Mouse (Mus musculus): ENCODE measurements around the gene Fam13a.

Fam13a gene

GRCm38 (mm10) chr6:58931149-58931548 is 93.2 kb downstream of the Fam13a start:
- no peak for TF ChIP-seq GATA4 (IDR thresholded peaks at IDR 0.05; ENCODE audit: insufficient replicate concordance, low read length)

DNA sequence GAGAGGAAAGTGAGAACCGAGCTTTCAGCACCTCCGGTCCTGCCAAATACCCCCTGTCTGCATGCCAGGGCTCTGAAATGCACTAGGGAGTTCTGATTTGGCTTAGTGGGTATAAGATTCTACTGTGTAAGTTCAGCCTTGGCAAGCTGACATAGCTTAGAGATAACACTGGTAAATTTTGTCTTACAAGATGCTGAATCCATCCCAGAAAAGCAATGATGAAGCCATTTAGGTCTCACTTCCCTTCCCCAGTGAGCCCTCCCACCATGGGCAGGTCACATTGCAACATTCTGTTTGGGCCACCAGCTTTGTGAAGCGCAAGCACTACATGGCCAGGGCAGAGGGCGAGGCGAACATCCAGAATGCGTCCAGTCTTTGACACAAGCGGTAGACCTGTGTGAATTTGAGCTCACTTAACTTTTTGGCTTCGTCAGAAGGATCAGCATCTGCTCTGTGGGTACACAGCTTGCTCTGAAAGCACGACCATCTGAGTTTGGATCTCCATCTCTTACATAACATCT is 94.4 kb downstream of the Fam13a start:
- peak; percentile 42; the same call in 1 of the 2 replicates for TF ChIP-seq GATA4 (IDR thresholded peaks at IDR 0.05; ENCODE audit: insufficient replicate concordance, low read length)

- TF ChIP-seq GATA4 (IDR thresholded peaks at IDR 0.05; ENCODE audit: insufficient replicate concordance, low read length): no peak
These were observed 96.5 kb downstream of the Fam13a start for GRCm38 (mm10) chr6:58927881-58928280.

- no peak for TF ChIP-seq GATA4 (IDR thresholded peaks at IDR 0.05; ENCODE audit: insufficient replicate concordance, low read length)
These were observed 101.8 kb downstream of the Fam13a start for GRCm38 (mm10) chr6:58922511-58922910.

DNA sequence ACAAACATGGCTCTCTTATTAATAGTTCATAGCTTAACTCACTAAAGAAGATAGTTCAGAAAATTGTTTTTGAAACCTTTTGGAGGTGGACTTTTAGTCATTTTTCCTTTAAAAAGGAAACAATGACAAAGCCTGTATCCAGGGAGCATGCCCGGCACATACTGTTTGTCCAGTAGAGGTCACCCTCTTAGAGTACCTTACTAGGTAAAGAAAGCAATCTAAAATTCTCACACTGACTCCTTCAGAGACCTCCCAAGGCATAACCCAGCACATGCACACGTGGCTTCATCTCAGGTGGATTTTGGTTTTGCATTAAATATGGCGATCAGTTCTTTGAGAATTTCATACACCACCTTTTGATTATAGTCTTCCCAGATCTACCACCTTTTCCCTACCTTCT is 102.7 kb downstream of the Fam13a start:
- TF ChIP-seq GATA4 (IDR thresholded peaks at IDR 0.05; ENCODE audit: insufficient replicate concordance, low read length): no peak

- no peak for TF ChIP-seq GATA4 (IDR thresholded peaks at IDR 0.05; ENCODE audit: insufficient replicate concordance, low read length)
These were observed 103.6 kb downstream of the Fam13a start for GRCm38 (mm10) chr6:58920735-58921134.

- no peak for TF ChIP-seq GATA4 (IDR thresholded peaks at IDR 0.05; ENCODE audit: insufficient replicate concordance, low read length)
These were observed 107.9 kb downstream of the Fam13a start for GRCm38 (mm10) chr6:58916498-58916897.

- TF ChIP-seq GATA4 (IDR thresholded peaks at IDR 0.05; ENCODE audit: insufficient replicate concordance, low read length): no peak
These were observed 110.4 kb downstream of the Fam13a start for GRCm38 (mm10) chr6:58913971-58914370.

- no peak for TF ChIP-seq GATA4 (IDR thresholded peaks at IDR 0.05; ENCODE audit: insufficient replicate concordance, low read length)
These were observed 110.8 kb downstream of the Fam13a start for GRCm38 (mm10) chr6:58913551-58913950.

DNA sequence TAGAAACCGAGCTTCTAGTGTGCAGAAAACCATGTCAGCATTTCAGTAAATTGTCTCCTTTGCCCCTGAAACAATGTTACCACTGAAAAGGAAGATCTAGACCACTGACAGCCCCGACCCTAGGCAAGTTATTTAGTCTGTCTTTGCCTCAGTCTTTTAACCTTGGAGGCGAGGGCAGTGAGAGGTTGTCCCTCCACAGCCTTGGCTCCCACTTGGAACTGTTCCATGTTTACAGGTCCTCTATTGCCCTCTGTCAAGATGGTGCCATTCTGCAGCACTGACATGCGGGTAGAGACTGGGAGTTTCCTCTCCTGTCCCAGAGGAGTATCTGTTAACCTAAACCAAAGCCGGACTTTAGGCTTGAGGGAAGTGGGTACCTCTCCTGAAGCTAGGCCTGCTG is 111.5 kb downstream of the Fam13a start:
- no peak for TF ChIP-seq GATA4 (IDR thresholded peaks at IDR 0.05; ENCODE audit: insufficient replicate concordance, low read length)

- TF ChIP-seq GATA4 (IDR thresholded peaks at IDR 0.05; ENCODE audit: insufficient replicate concordance, low read length): no peak
These were observed 116.6 kb downstream of the Fam13a start for GRCm38 (mm10) chr6:58907791-58908190.

GRCm38 (mm10) chr6:58907336-58907735 is 117.0 kb downstream of the Fam13a start:
- TF ChIP-seq GATA4 (IDR thresholded peaks at IDR 0.05; ENCODE audit: insufficient replicate concordance, low read length): no peak

DNA sequence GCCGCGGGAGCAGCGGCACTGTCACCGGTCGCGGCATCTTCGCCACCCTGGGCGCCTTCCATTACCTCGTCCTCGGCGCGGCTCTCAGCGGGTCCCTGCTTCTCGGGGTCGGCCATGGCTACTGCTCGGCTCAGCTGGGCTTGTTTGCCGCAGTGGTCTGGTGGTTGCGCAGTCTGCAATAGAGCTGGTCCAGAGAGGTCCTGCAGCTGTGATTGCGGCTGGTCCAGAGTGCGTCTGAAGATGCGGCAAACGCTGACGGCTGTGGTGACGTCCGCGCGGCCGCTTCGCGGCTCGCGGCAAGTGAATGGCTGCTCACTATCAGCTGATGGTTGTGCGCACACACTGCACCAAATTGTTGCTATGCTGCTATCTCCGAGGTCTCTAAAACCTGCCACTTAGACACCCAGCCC is 117.5 kb downstream of the Fam13a start, which contains the start of gene Nap1l5:
Gene Nap1l5, minus strand, starts transcription at position 225 of the 410 bp plus-strand sequence.
- TF ChIP-seq GATA4 (IDR thresholded peaks at IDR 0.05; ENCODE audit: insufficient replicate concordance, low read length): no peak

DNA sequence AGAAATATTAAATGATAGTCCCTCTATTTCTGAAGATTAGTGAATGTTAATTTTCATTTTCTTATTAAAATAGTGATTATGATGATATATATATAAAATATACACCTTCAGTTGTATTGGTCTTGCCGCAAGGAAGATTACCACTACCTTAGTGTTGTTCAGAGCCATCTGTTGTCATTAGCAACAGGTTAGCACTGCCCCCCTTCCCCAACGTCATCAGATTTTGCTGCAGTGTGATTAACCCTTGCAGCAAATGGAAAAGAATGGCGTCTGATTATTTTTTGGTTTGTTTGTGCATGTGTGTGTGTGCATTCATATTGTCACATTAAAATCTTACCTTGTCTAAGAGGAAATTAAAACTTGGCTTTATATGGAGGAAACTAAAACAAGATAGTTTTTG is 119.8 kb downstream of the Fam13a start:
- TF ChIP-seq GATA4 (IDR thresholded peaks at IDR 0.05; ENCODE audit: insufficient replicate concordance, low read length): no peak

- no peak for TF ChIP-seq GATA4 (IDR thresholded peaks at IDR 0.05; ENCODE audit: insufficient replicate concordance, low read length)
These were observed 121.2 kb downstream of the Fam13a start for GRCm38 (mm10) chr6:58903171-58903570.

- TF ChIP-seq GATA4 (IDR thresholded peaks at IDR 0.05; ENCODE audit: insufficient replicate concordance, low read length): no peak
These were observed 123.8 kb downstream of the Fam13a start for GRCm38 (mm10) chr6:58900536-58900935.

- TF ChIP-seq GATA4 (IDR thresholded peaks at IDR 0.05; ENCODE audit: insufficient replicate concordance, low read length): no peak
These were observed 125.3 kb downstream of the Fam13a start for GRCm38 (mm10) chr6:58899076-58899475.
